Mouse (Mus musculus) liver, embryonic 14.5 days (tissue): Measurements from ENCODE around the gene Tent5a.

Experiments used
- CTCF ChIP-seq: IDR thresholded peaks from 2 replicates; pipeline ENCODE4 v1.5.1; 2016; ENCODE audit warnings: antibody characterized with exemption, low read depth, control low read depth
- EP300 ChIP-seq: IDR thresholded peaks from 2 replicates; pipeline ENCODE4 v1.6.1; 2016; ENCODE audit warnings: antibody characterized with exemption, low read depth

DNA sequence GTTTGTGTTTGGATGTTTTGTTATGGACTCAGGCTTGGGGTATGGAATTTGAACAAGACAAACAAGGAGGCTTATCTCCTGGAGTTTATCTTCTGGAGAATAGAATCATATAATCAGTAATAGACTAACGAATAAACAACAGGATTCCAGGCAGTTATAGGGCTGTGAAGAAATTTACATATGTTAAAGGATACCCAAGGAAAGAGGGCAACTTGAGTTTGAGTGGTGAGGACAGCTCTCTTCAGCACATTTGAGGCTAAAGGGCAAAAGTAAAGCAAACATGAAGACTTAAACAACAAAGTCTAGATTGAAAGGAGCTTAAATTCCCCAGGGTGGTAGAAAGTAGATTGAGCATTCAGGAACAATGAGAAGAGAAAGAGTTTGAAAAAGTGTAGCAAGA, 44.9 kb upstream of the Tent5a start:
- TF ChIP-seq CTCF (no peak), EP300 (no peak)
